Mouse (Mus musculus) ovary, postnatal 10 days (tissue): ENCODE measurements around the gene Ube2v1.

Source experiments
- DNase-seq: peaks from one replicate; pipeline ENCODE4 v3.0.0; 2022; ENCODE audit warnings: low spot score

The Ube2v1 gene

DNA sequence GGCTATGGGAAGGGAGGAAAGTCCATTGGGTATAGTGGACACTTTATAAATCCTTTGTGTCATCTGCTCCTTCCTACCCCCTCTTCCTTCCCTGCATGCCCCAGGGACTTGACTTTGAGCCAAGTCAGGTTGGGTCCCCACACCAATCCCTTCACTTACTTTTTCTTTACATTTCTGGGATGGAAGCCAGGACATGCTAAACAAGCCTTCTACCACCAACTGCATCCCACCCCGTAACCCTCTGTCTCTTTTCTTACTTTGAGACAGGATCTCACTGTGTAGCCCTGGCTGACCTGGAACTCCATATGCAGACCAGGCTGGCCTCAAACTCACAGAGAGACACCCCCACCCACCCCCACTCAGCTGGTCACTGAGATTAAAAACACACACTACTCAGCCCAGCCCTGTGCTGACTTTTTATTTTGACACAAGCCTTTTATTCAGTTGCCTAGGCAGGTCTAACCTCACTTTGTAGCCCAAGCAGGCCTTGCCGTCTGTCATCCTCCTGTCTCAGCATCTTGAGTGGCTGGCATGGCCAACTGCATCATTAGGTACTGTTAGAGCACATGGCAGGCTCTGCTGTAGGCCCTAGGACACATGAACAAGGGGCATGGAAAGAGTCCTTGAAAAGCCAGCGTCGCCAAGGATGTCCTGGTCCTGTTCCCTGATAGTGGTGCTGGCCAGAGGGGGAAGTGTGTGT, 38.2 kb downstream of the Ube2v1 start:
- DNase-seq = no peak

DNA sequence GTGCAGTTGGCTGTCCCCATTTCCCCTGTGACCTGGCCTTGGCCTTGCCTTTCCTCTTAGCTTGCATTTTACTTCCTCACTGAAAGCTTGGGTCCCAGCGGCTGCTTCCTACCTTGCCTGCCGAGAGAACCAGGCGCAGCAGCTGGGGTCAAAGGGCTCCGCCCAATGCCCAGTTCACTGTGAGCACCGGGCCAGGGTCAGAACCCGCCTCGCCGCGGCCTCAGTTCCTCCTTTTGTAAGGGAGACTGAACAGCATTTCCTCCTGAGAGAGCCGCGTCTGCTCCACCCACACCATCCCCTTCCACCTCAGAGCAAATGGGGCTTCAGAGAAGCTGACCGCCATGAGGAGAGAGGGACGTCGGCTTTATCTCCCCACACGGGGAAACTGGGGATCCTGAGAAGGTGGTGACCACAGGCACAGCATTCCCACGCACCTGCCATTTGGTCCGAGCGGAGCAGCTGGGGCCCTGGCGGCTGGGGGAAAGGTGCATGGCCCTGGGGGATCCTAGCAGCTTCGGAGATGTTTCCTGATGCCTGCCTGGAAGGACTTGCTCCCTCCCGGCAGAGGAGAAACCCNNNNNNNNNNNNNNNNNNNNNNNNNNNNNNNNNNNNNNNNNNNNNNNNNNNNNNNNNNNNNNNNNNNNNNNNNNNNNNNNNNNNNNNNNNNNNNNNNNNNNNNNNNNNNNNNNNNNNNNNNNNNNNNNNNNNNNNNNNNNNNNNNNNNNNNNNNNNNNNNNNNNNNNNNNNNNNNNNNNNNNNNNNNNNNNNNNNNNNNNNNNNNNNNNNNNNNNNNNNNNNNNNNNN, 42.9 kb downstream of the Ube2v1 start:
- DNase-seq = no peak

- no peak for DNase-seq
Observed at GRCm38 (mm10) chr2:167586976-167587375, 44.9 kb downstream of the Ube2v1 start.

- no peak for DNase-seq
Observed at GRCm38 (mm10) chr2:167586041-167586440, 45.9 kb downstream of the Ube2v1 start.

DNA sequence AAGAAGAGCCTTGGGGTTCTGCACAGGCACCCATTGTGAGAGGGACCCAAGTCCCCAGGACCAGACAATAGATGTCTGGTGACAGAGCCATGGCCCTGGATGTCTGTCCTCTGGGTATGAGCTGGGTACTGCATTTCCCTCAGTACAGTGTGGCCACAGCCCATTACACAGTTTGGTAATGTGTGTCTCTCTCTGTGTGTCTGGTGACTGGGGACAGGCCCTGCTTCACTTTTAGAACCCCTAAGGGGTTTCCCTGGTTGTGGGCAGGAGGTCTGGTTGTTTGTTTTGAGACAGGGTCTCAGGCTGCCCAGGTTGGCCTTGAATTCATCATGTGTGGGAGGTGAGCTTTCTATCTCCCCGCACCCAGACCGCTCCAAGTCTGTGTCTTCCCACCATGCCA, 46.6 kb downstream of the Ube2v1 start:
- DNase-seq = no peak

- DNase-seq = no peak
Observed at GRCm38 (mm10) chr2:167583161-167583952, 48.5 kb downstream of the Ube2v1 start.

- no peak for DNase-seq
Observed at GRCm38 (mm10) chr2:167578521-167578920, 53.4 kb downstream of the Ube2v1 start.

- no peak for DNase-seq
Observed at GRCm38 (mm10) chr2:167577186-167577785, 54.6 kb downstream of the Ube2v1 start.

- no peak for DNase-seq
Observed at GRCm38 (mm10) chr2:167576121-167576620, 55.7 kb downstream of the Ube2v1 start.

DNA sequence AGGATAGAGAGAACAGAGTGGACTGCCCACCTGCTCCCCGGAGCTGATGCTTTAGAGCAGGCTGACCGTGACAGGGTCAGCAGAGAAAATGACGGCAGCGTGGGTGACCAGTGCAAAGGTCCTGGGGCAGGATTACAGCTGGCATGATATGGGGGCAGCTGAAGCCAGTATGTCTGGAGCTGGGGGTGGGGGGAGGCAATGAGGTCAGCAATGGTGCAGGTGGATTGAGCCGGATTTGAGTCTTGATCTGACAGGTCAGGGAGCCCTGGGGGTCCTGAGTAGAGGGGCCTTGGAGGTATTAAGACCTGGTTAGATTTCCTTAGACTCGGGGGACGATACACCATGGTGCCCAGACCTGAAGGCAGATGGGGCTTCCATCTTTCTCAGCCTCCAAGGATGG, 56.3 kb downstream of the Ube2v1 start:
- DNase-seq = no peak

- DNase-seq = no peak
Observed at GRCm38 (mm10) chr2:167574814-167575213, 57.1 kb downstream of the Ube2v1 start.

DNA sequence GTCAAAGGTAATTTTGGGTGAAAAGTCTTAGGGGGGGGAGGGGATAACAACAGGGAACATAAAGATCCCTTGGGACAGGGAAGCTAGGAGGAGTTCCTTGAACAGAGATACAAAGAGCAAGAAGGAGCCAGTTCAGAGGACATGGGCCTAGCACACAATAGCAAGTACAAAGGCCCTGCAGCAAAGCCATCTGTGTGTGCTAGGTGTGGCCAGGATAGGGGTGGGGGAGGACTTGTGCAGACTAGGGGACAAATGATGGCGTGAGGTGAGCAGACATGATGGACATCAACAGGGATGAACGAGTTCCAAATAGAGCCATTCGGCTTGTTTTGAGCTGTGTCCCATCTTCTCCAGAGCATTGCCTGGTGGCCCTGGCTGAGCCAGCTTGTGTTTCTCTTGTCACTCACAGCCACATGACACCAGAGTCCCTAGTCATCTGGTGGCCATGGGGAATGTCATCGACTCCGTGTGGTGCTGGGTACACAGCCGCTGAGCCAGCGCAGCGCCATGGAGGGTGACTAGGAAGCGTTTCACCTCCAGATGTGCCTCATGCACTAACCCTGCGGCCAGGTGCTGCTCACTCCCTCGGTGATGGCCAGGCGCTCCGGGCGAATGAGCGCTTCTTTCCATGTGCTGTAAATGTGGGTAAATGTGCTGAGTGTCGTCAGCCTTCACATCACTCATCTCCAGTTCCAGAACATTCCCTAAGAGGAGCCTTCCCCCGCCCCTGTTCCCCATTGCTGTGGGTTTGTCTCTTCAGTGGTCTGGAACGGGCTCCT, 60.3 kb downstream of the Ube2v1 start:
- no peak for DNase-seq

- DNase-seq = no peak
Observed at GRCm38 (mm10) chr2:167570815-167571214, 61.1 kb downstream of the Ube2v1 start.

DNA sequence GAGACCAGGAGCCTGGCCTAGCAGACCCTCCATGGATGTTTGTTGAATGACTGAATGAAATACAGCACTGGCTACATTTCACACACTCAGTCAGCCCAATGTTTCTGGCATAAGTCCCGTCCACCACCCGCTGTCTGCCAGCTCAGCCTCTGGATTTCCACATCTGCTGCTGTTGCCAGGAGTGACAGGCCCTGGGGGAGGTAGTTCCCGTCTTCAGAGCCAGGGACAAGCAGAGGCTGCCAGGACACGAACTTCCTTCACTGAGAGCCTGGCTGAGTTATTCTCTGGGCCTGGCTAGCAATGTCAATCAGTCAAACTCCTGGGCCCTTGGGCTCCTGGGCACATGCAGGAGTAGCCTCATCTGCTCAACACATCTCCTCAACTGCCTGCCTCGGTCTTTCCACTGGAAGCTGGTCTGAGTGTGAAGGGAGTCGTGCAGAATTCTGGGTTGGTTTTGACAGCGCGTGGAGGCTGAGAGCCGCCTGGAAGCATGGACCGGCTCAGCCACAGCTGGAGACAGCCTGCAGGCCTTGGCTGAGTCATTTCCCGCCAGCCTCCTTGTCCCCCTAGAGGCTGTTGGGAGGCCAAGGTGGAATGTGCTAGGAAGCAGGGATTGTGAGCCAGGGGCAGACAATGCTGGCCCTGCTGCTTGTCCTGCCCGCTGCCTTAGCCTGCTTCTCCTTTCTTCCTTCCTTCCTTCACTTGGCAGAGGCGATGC, 61.8 kb downstream of the Ube2v1 start:
- DNase-seq = no peak

GRCm38 (mm10) chr2:167568112-167568511, 63.8 kb downstream of the Ube2v1 start:
- DNase-seq = no peak

GRCm38 (mm10) chr2:167565682-167566081, 66.2 kb downstream of the Ube2v1 start:
- no peak for DNase-seq

DNA sequence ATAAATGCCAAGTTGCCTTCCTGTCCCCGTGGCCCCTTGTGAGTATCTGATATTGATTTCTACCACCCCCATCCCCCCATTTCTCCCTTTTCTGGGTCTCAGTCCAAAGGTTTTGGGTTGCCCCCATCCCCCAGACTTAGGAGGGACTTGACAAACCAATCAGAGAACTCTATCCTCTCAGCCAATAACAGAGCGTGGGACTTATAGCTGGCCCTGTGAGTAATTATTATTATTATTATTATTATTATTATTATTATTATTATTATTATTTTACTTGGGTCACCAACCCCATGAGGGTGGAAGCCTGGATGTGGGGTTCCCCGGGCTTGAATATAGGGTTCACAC, 66.6 kb downstream of the Ube2v1 start:
- no peak for DNase-seq

- DNase-seq = no peak
Observed at GRCm38 (mm10) chr2:167564551-167565311, 67.2 kb downstream of the Ube2v1 start.

- no peak for DNase-seq
Observed at GRCm38 (mm10) chr2:167563703-167564102, 68.2 kb downstream of the Ube2v1 start.

DNA sequence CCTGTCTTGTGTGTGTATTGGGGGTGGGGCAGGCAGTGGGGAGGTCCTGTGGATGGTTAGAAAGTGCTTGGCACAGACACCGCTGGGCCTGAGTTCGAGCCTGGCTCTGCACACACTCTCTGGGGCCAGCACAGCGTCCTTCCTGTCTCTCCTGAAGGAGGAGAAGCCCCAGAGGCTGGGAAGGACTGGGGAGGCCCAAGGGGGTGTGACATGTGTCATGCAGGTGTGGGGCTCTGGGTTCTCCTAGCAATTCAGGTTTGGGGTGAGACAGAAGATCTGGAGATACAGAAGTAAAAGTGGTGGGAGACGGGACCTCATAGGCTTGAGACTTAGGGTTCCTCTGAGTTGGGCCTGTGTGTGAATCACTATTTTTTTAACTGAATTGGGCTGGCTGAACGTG, 68.9 kb downstream of the Ube2v1 start:
- DNase-seq = no peak
